Mouse (Mus musculus): ENCODE results near the gene Adprhl1.

Gene Adprhl1

GRCm38 (mm10) chr8:13254019-13254418 is at the start of gene Adprhl1:
Gene Adprhl1 (minus strand): TSS chr8:13254162.
- DNase-seq, result peak; percentile 62

- DNase-seq, result no peak
Measured at GRCm38 (mm10) chr8:13301036-13301435, 47.1 kb upstream of the Adprhl1 start.

GRCm38 (mm10) chr8:13299571-13299970 is 45.6 kb upstream of the Adprhl1 start:
- DNase-seq, result no peak

- no peak for DNase-seq
Measured at GRCm38 (mm10) chr8:13293677-13294470, 39.9 kb upstream of the Adprhl1 start.

- DNase-seq, result peak; percentile 80
Measured at GRCm38 (mm10) chr8:13292364-13292763, 38.4 kb upstream of the Adprhl1 start.

GRCm38 (mm10) chr8:13288646-13289045 is 34.7 kb upstream of the Adprhl1 start:
- DNase-seq, result no peak

GRCm38 (mm10) chr8:13287692-13288623 is 34.0 kb upstream of the Adprhl1 start, which contains the start of the genes Dcun1d2 and Tmco3:
Gene Dcun1d2 (minus strand): TSS chr8:13288131.
Gene Tmco3 (plus strand): TSS chr8:13288190.
- DNase-seq, result peak; percentile 96

- peak; percentile 78 for DNase-seq
Measured at GRCm38 (mm10) chr8:13287304-13287691, 33.3 kb upstream of the Adprhl1 start.

- DNase-seq, result no peak
Measured at GRCm38 (mm10) chr8:13283200-13283599, 29.2 kb upstream of the Adprhl1 start.

GRCm38 (mm10) chr8:13276941-13277447 is 23.0 kb upstream of the Adprhl1 start:
- DNase-seq, result no peak

GRCm38 (mm10) chr8:13272834-13273233 is 18.9 kb upstream of the Adprhl1 start:
- no peak for DNase-seq

- no peak for DNase-seq
Measured at GRCm38 (mm10) chr8:13267566-13267965, 13.6 kb upstream of the Adprhl1 start.

GRCm38 (mm10) chr8:13263376-13263775 is 9.4 kb upstream of the Adprhl1 start:
- DNase-seq, result no peak

GRCm38 (mm10) chr8:13253413-13253812 is 549 bp downstream of the Adprhl1 start:
- DNase-seq, result no peak

- DNase-seq, result no peak
Measured at GRCm38 (mm10) chr8:13252837-13253236, 1.1 kb downstream of the Adprhl1 start.

- DNase-seq, result no peak
Measured at GRCm38 (mm10) chr8:13244343-13244880, 9.6 kb downstream of the Adprhl1 start.

GRCm38 (mm10) chr8:13242985-13243870 is 10.7 kb downstream of the Adprhl1 start:
- DNase-seq, result no peak

- no peak for DNase-seq
Measured at GRCm38 (mm10) chr8:13240691-13241090, 13.3 kb downstream of the Adprhl1 start.

GRCm38 (mm10) chr8:13240055-13240454 is 13.9 kb downstream of the Adprhl1 start:
- no peak for DNase-seq

- DNase-seq, result no peak
Measured at GRCm38 (mm10) chr8:13234803-13235202, 19.2 kb downstream of the Adprhl1 start.

GRCm38 (mm10) chr8:13230471-13230870 is 23.5 kb downstream of the Adprhl1 start:
- DNase-seq, result no peak

GRCm38 (mm10) chr8:13229802-13230201 is 24.2 kb downstream of the Adprhl1 start:
- DNase-seq, result no peak

All from thymus, postnatal 25 days (tissue).